Mouse (Mus musculus): ENCODE measurements around the gene Ttc28. TPM values are rescaled to one million over a fixed set of nuclear protein-coding genes. Genes with fewer than 3 reads are reported as not detected.

Gene Ttc28
- polyA plus RNA-seq, 2 experiments, result 0.48 to 0.81 TPM

DNA sequence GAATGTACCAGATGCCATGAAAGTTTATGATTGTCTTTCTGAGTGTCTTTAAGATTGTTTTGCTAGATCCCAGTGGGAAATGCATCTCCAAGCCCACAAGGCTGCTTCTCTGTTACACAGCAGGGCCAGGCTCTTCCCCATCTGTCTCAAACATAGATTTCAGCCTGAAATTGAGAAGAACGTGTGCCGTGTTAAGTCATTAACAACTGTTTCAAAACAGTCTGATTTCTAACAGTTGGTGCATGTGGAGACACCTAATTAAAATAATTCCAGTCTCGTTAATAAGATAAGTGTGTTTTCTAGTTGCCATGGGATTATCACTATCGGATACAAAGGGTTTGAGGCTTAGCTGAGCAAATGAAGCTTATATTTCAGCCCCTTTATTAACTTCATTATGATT is 135.4 kb downstream of the Ttc28 start:
- Histone ChIP-seq H3K4me3 (ENCODE audit: insufficient read depth in 1 of 2, low read depth in 2 of 2, low read length in 2 of 2) (no peak overlapping the region), H3K4me2 (ENCODE audit: low read depth) (no peak overlapping the region), H3K36me3 (replicated peaks; ENCODE audit: control insufficient read depth, insufficient read depth, low read depth) (no peaks in the 10 kb centered on the region), H3K27me3 (ENCODE audit: control insufficient read depth, insufficient read depth, low read length) (no peaks in the 10 kb centered on the region), H3K4me1 (replicated peaks; ENCODE audit: control insufficient read depth in 2 of 2, insufficient read depth in 2 of 2, low read length in 1 of 2) (peaks cover 0 to 5% of the 10 kb centered on the region in 2 experiments; a peak in 2 of 4 replicates), H3K27ac (no peak overlapping the region), H3K9me3 (ENCODE audit: control insufficient read depth, low read length) (no peaks in the 10 kb centered on the region), H3K9ac (replicated peaks) (no peak overlapping the region)
- ATAC-seq (ENCODE audit: insufficient read depth), result no peak
- TF ChIP-seq EP300 (IDR thresholded peaks at IDR 0.05; ENCODE audit: low read depth), result no peak
- TF ChIP-seq CTCF (IDR thresholded peaks at IDR 0.05; ENCODE audit: low read depth), result no peak
- DNase-seq (ENCODE audit: low read depth in 3 of 3, low spot score in 3 of 3), result no peak
- 70% methylated on average over 4 of the region's 4 CpGs for whole genome bisulfite sequencing (ENCODE audit: insufficient replicate concordance)

- Histone ChIP-seq H3K4me3 (ENCODE audit: insufficient read depth in 1 of 2, low read depth in 2 of 2, low read length in 2 of 2) (no peak overlapping the region), H3K4me1 (replicated peaks; ENCODE audit: control insufficient read depth in 2 of 2, insufficient read depth in 2 of 2, low read length in 1 of 2) (no peaks in the 10 kb centered on the region; a peak in 1 of 4 replicates), H3K4me2 (ENCODE audit: low read depth) (no peak overlapping the region), H3K27me3 (ENCODE audit: control insufficient read depth, insufficient read depth, low read length) (no peaks in the 10 kb centered on the region), H3K9me3 (ENCODE audit: control insufficient read depth, low read length) (no peaks in the 10 kb centered on the region), H3K27ac (no peak overlapping the region), H3K9ac (replicated peaks) (no peak overlapping the region), H3K36me3 (replicated peaks; ENCODE audit: control insufficient read depth, insufficient read depth, low read depth) (no peaks in the 10 kb centered on the region)
- 53% methylated on average over 4 of the region's 4 CpGs for WGBS (ENCODE audit: insufficient replicate concordance)
- DNase-seq (ENCODE audit: low read depth in 3 of 3, low spot score in 3 of 3), result no peak
- no peak for ATAC-seq (ENCODE audit: insufficient read depth)
- TF ChIP-seq EP300 (IDR thresholded peaks at IDR 0.05; ENCODE audit: low read depth) (no peak), CTCF (IDR thresholded peaks at IDR 0.05; ENCODE audit: low read depth) (no peak)
Measured at GRCm38 (mm10) chr5:111017319-111017718, 137.7 kb downstream of the Ttc28 start.

- H3K27ac ChIP-seq, result no peak overlapping the region
- no peak overlapping the region for H3K4me3 ChIP-seq (ENCODE audit: insufficient read depth in 1 of 2, low read depth in 2 of 2, low read length in 2 of 2)
- 74% methylated on average over 9 of the region's 9 CpGs for WGBS (ENCODE audit: insufficient replicate concordance)
- TF ChIP-seq CTCF (IDR thresholded peaks at IDR 0.05; ENCODE audit: low read depth) (no peak), EP300 (IDR thresholded peaks at IDR 0.05; ENCODE audit: low read depth) (no peak)
- H3K9ac ChIP-seq (replicated peaks), result no peak overlapping the region
- ATAC-seq (ENCODE audit: insufficient read depth) (no peak), DNase-seq (ENCODE audit: low read depth in 3 of 3, low spot score in 3 of 3) (no peak)
- H3K4me1 ChIP-seq (replicated peaks; ENCODE audit: control insufficient read depth in 2 of 2, insufficient read depth in 2 of 2, low read length in 1 of 2), result no peaks in the 10 kb centered on the region; a peak in 1 of 4 replicates
- no peaks in the 10 kb centered on the region for H3K9me3 ChIP-seq (ENCODE audit: control insufficient read depth, low read length)
- H3K36me3 ChIP-seq (replicated peaks; ENCODE audit: control insufficient read depth, insufficient read depth, low read depth), result no peaks in the 10 kb centered on the region
- no peaks in the 10 kb centered on the region for H3K27me3 ChIP-seq (ENCODE audit: control insufficient read depth, insufficient read depth, low read length)
- no peak overlapping the region for H3K4me2 ChIP-seq (ENCODE audit: low read depth)
Measured at GRCm38 (mm10) chr5:111022339-111022738, 142.7 kb downstream of the Ttc28 start.

- ATAC-seq (ENCODE audit: insufficient read depth), result no peak
Measured at GRCm38 (mm10) chr5:111022940-111023339, 143.3 kb downstream of the Ttc28 start.

DNA sequence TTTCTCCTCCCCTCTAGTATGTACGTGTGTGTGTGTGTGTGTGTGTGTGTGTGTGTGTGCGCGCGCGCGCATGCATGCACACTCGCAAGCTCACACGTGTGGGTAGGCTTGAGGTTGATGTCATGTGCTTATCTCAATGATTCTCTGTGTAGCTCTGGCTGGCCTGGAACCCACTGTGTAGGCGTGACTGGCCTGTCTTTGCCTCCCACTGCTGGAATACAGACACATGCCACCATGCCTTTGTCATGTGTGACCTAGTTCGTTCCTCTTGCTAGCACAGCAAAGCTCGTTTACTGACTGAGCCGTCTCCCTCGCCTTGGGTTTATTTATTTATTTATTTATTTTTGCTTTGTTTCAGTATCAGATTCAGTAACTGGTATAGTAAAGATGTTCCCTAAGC is 145.0 kb downstream of the Ttc28 start:
- no peak overlapping the region for H3K9ac ChIP-seq (replicated peaks)
- H3K9me3 ChIP-seq (ENCODE audit: control insufficient read depth, low read length), result no peaks in the 10 kb centered on the region
- no peaks in the 10 kb centered on the region for H3K36me3 ChIP-seq (replicated peaks; ENCODE audit: control insufficient read depth, insufficient read depth, low read depth)
- no peaks in the 10 kb centered on the region for H3K27me3 ChIP-seq (ENCODE audit: control insufficient read depth, insufficient read depth, low read length)
- H3K27ac ChIP-seq, result no peak overlapping the region
- DNase-seq (ENCODE audit: low read depth in 3 of 3, low spot score in 3 of 3), result no peak
- H3K4me3 ChIP-seq (ENCODE audit: insufficient read depth in 1 of 2, low read depth in 2 of 2, low read length in 2 of 2), result no peak overlapping the region
- no peak for ATAC-seq (ENCODE audit: insufficient read depth)
- H3K4me2 ChIP-seq (ENCODE audit: low read depth), result no peak overlapping the region
- WGBS (ENCODE audit: insufficient replicate concordance), result 79% methylated on average over 13 of the region's 13 CpGs
- no peaks in the 10 kb centered on the region for H3K4me1 ChIP-seq (replicated peaks; ENCODE audit: control insufficient read depth in 2 of 2, insufficient read depth in 2 of 2, low read length in 1 of 2)
- TF ChIP-seq CTCF (IDR thresholded peaks at IDR 0.05; ENCODE audit: low read depth) (no peak), EP300 (IDR thresholded peaks at IDR 0.05; ENCODE audit: low read depth) (no peak)

More at GRCm38 (mm10) chr5:111022940-111023339, 143.3 kb downstream of the Ttc28 start:
- DNase-seq (ENCODE audit: low read depth in 3 of 3, low spot score in 3 of 3), result no peak
- Histone ChIP-seq H3K36me3 (replicated peaks; ENCODE audit: control insufficient read depth, insufficient read depth, low read depth) (no peaks in the 10 kb centered on the region), H3K27ac (no peak overlapping the region), H3K9ac (replicated peaks) (no peak overlapping the region), H3K4me1 (replicated peaks; ENCODE audit: control insufficient read depth in 2 of 2, insufficient read depth in 2 of 2, low read length in 1 of 2) (no peaks in the 10 kb centered on the region), H3K4me2 (ENCODE audit: low read depth) (no peak overlapping the region), H3K9me3 (ENCODE audit: control insufficient read depth, low read length) (no peaks in the 10 kb centered on the region), H3K4me3 (ENCODE audit: insufficient read depth in 1 of 2, low read depth in 2 of 2, low read length in 2 of 2) (no peak overlapping the region), H3K27me3 (ENCODE audit: control insufficient read depth, insufficient read depth, low read length) (no peaks in the 10 kb centered on the region)
- WGBS (ENCODE audit: insufficient replicate concordance), result 70% methylated on average over 1 of the region's 1 CpGs
- TF ChIP-seq EP300 (IDR thresholded peaks at IDR 0.05; ENCODE audit: low read depth) (no peak), CTCF (IDR thresholded peaks at IDR 0.05; ENCODE audit: low read depth) (no peak)
